Mouse (Mus musculus): ENCODE results near the gene Nup93. TPM values are rescaled to one million over a fixed set of nuclear protein-coding genes. Genes with fewer than 3 reads are reported as not detected.

The Nup93 gene
- polyA plus RNA-seq, 1 experiment from 2014 or later, result 64.9 TPM

DNA sequence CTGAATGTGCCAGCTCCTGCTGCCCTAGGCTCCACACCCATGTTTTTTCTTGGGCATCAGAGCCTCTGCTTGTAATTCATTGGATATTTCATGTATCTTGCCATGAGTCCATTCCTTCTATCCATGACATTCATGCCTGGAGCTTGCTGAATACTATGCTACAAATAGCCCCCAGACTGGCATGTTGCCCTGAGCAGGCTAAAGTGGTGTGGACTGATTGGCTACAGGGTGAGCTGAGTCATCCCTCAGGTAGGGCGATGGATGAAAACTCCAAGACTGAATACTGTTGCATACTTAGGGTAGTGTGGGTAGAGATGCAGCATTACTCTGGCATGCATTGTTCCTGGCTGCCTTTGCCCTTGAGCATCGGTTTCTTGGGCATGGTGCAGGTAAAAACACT lies 102.9 kb downstream of the Nup93 start:
- no peaks in the 10 kb centered on the region for H3K9me3 ChIP-seq (replicated peaks; ENCODE audit: control insufficient read depth, low read length)
- no peak overlapping the region for H3K4me2 ChIP-seq (ENCODE audit: low read depth, low read length)
- no peak overlapping the region for H3K27ac ChIP-seq (ENCODE audit: low read length)
- no peaks in the 10 kb centered on the region for H3K27me3 ChIP-seq (ENCODE audit: control insufficient read depth, insufficient read depth, low read length)
- H3K36me3 ChIP-seq (ENCODE audit: control insufficient read depth, insufficient read depth, low read length), result no peaks in the 10 kb centered on the region
- H3K9ac ChIP-seq (ENCODE audit: low read length), result no peak overlapping the region
- no peak for ATAC-seq (ENCODE audit: insufficient read depth, low FRiP score)
- H3K4me3 ChIP-seq (replicated peaks; ENCODE audit: low read length), result no peak overlapping the region
- WGBS, result 89% methylated on average over 2 of the region's 2 CpGs
- no peaks in the 10 kb centered on the region for H3K4me1 ChIP-seq (ENCODE audit: control insufficient read depth, insufficient read depth, low read length)

- no peak for ATAC-seq (ENCODE audit: insufficient read depth, low FRiP score)
- no peak overlapping the region for H3K9ac ChIP-seq (ENCODE audit: low read length)
- WGBS, result 91% methylated on average over 2 of the region's 2 CpGs
These were observed 103.3 kb downstream of the Nup93 start for GRCm38 (mm10) chr8:94317691-94318090.

DNA sequence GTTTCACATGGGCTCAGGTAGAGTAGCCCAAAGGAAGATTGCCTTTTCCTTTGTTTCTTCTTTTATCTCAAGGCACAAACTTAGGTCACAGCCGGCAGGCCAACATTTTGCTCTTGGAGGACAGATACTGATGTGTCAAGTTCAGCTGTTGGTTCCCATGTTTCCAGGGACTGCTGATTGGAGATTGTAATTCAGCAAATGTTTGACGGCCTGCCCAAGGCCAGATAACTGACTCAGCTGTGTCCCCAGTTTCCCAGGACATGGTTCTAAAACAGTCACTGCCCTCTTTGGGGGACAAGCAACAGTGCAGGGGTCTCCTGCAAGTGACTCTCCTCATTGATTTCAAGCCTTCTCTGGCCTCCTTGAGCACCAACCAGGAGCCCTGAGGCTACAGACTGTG lies 105.7 kb downstream of the Nup93 start:
- no peak overlapping the region for H3K4me3 ChIP-seq (replicated peaks; ENCODE audit: low read length)
- no peaks in the 10 kb centered on the region for H3K36me3 ChIP-seq (ENCODE audit: control insufficient read depth, insufficient read depth, low read length)
- no peak overlapping the region for H3K4me2 ChIP-seq (ENCODE audit: low read depth, low read length)
- no peak overlapping the region for H3K9ac ChIP-seq (ENCODE audit: low read length)
- no peaks in the 10 kb centered on the region for H3K4me1 ChIP-seq (ENCODE audit: control insufficient read depth, insufficient read depth, low read length)
- ATAC-seq (ENCODE audit: insufficient read depth, low FRiP score), result no peak
- no peaks in the 10 kb centered on the region for H3K27me3 ChIP-seq (ENCODE audit: control insufficient read depth, insufficient read depth, low read length)
- WGBS, result 61% methylated on average over 2 of the region's 2 CpGs
- no peaks in the 10 kb centered on the region for H3K9me3 ChIP-seq (replicated peaks; ENCODE audit: control insufficient read depth, low read length)
- H3K27ac ChIP-seq (ENCODE audit: low read length), result no peak overlapping the region

More at GRCm38 (mm10) chr8:94317691-94318090, 103.3 kb downstream of the Nup93 start:
- Histone ChIP-seq H3K4me3 (replicated peaks; ENCODE audit: low read length) (no peak overlapping the region), H3K27me3 (ENCODE audit: control insufficient read depth, insufficient read depth, low read length) (no peaks in the 10 kb centered on the region), H3K9me3 (replicated peaks; ENCODE audit: control insufficient read depth, low read length) (no peaks in the 10 kb centered on the region), H3K27ac (ENCODE audit: low read length) (no peak overlapping the region), H3K4me2 (ENCODE audit: low read depth, low read length) (no peak overlapping the region), H3K36me3 (ENCODE audit: control insufficient read depth, insufficient read depth, low read length) (no peaks in the 10 kb centered on the region), H3K4me1 (ENCODE audit: control insufficient read depth, insufficient read depth, low read length) (no peaks in the 10 kb centered on the region)

- 48% methylated on average over 4 of the region's 4 CpGs for WGBS
These were observed 107.7 kb downstream of the Nup93 start for GRCm38 (mm10) chr8:94322083-94322482.

GRCm38 (mm10) chr8:94323041-94323440 lies 108.7 kb downstream of the Nup93 start:
- H3K9ac ChIP-seq (ENCODE audit: low read length), result no peak overlapping the region
- H3K4me1 ChIP-seq (ENCODE audit: control insufficient read depth, insufficient read depth, low read length), result no peaks in the 10 kb centered on the region
- H3K4me3 ChIP-seq (replicated peaks; ENCODE audit: low read length), result no peak overlapping the region
- no peaks in the 10 kb centered on the region for H3K36me3 ChIP-seq (ENCODE audit: control insufficient read depth, insufficient read depth, low read length)
- H3K27me3 ChIP-seq (ENCODE audit: control insufficient read depth, insufficient read depth, low read length), result no peaks in the 10 kb centered on the region
- H3K4me2 ChIP-seq (ENCODE audit: low read depth, low read length), result no peak overlapping the region
- WGBS, result 76% methylated on average over 6 of the region's 6 CpGs
- no peaks in the 10 kb centered on the region for H3K9me3 ChIP-seq (replicated peaks; ENCODE audit: control insufficient read depth, low read length)
- H3K27ac ChIP-seq (ENCODE audit: low read length), result no peak overlapping the region
- ATAC-seq (ENCODE audit: insufficient read depth, low FRiP score), result no peak

More at GRCm38 (mm10) chr8:94322083-94322482, 107.7 kb downstream of the Nup93 start:
- Histone ChIP-seq H3K4me1 (ENCODE audit: control insufficient read depth, insufficient read depth, low read length) (no peaks in the 10 kb centered on the region), H3K36me3 (ENCODE audit: control insufficient read depth, insufficient read depth, low read length) (no peaks in the 10 kb centered on the region), H3K27me3 (ENCODE audit: control insufficient read depth, insufficient read depth, low read length) (no peaks in the 10 kb centered on the region), H3K9ac (ENCODE audit: low read length) (no peak overlapping the region), H3K27ac (ENCODE audit: low read length) (no peak overlapping the region), H3K4me3 (replicated peaks; ENCODE audit: low read length) (no peak overlapping the region), H3K9me3 (replicated peaks; ENCODE audit: control insufficient read depth, low read length) (no peaks in the 10 kb centered on the region), H3K4me2 (ENCODE audit: low read depth, low read length) (no peak overlapping the region)
- ATAC-seq (ENCODE audit: insufficient read depth, low FRiP score), result no peak

DNA sequence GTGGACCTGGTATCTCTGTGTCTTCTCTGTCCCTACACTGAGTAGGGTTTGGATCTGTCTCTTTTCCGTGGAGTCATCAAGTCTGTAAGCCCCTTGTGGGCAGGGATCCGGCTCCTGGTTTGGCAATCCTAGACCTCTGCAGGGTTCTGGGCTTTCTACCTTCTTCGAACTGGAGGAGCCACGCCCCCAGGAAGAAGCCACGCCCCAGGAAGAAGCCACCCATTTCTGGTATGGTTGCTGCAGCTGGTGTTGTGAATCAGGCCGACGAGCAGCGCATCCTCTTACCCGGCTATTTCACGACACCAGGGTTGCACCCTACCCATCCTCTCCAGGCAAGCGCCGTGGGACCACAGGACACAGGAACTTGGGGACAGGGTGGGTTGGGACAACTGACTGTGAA lies 109.7 kb downstream of the Nup93 start:
- no peak for ATAC-seq (ENCODE audit: insufficient read depth, low FRiP score)
- 50% methylated on average over 12 of the region's 12 CpGs for WGBS
- no peaks in the 10 kb centered on the region for H3K36me3 ChIP-seq (ENCODE audit: control insufficient read depth, insufficient read depth, low read length)
- H3K9me3 ChIP-seq (replicated peaks; ENCODE audit: control insufficient read depth, low read length), result no peaks in the 10 kb centered on the region
- no peak overlapping the region for H3K4me2 ChIP-seq (ENCODE audit: low read depth, low read length)
- no peak overlapping the region for H3K27ac ChIP-seq (ENCODE audit: low read length)
- no peaks in the 10 kb centered on the region for H3K4me1 ChIP-seq (ENCODE audit: control insufficient read depth, insufficient read depth, low read length)
- H3K9ac ChIP-seq (ENCODE audit: low read length), result no peak overlapping the region
- H3K4me3 ChIP-seq (replicated peaks; ENCODE audit: low read length), result no peak overlapping the region
- no peaks in the 10 kb centered on the region for H3K27me3 ChIP-seq (ENCODE audit: control insufficient read depth, insufficient read depth, low read length)

DNA sequence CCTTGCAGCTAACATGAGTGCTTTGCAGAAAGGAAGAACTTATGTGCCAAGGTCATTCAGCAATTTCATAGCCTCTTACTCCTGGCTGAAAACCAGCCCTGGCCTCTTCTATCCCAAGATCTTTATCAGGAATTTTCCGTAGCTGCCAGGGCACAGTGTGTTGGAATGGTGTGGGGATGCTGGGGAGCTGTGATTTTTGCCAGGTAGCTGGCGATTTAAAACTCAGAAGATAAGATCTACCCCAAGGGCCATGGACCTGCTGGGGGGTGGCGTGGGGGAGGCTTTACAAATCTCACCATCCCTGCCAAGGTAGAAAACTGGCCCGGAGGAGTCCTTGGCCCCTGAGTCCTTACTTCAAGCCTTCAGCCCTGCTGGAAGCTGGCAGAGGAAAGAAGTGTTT lies 111.7 kb downstream of the Nup93 start:
- 56% methylated on average over 4 of the region's 4 CpGs for WGBS
- Histone ChIP-seq H3K9me3 (replicated peaks; ENCODE audit: control insufficient read depth, low read length) (no peaks in the 10 kb centered on the region), H3K27ac (ENCODE audit: low read length) (no peak overlapping the region), H3K4me3 (replicated peaks; ENCODE audit: low read length) (no peak overlapping the region), H3K9ac (ENCODE audit: low read length) (no peak overlapping the region), H3K4me2 (ENCODE audit: low read depth, low read length) (no peak overlapping the region), H3K36me3 (ENCODE audit: control insufficient read depth, insufficient read depth, low read length) (no peaks in the 10 kb centered on the region), H3K4me1 (ENCODE audit: control insufficient read depth, insufficient read depth, low read length) (no peaks in the 10 kb centered on the region), H3K27me3 (ENCODE audit: control insufficient read depth, insufficient read depth, low read length) (no peaks in the 10 kb centered on the region)
- no peak for ATAC-seq (ENCODE audit: insufficient read depth, low FRiP score)

GRCm38 (mm10) chr8:94328932-94329728 lies 114.8 kb downstream of the Nup93 start, which contains the start of gene Slc12a3:
Gene Slc12a3, plus strand, starts transcription at chr8:94329201.
- no peaks in the 10 kb centered on the region for H3K9me3 ChIP-seq (replicated peaks; ENCODE audit: control insufficient read depth, low read length)
- H3K4me1 ChIP-seq (ENCODE audit: control insufficient read depth, insufficient read depth, low read length), result no peaks in the 10 kb centered on the region
- no peak for ATAC-seq (ENCODE audit: insufficient read depth, low FRiP score)
- 77% methylated on average over 21 of the region's 21 CpGs for WGBS
- H3K9ac ChIP-seq (ENCODE audit: low read length), result no peak within 1 kb of the TSS
- no peak within 1 kb of the TSS for H3K27ac ChIP-seq (ENCODE audit: low read length)
- H3K36me3 ChIP-seq (ENCODE audit: control insufficient read depth, insufficient read depth, low read length), result no peaks in the 10 kb centered on the region
- H3K4me2 ChIP-seq (ENCODE audit: low read depth, low read length), result no peak within 1 kb of the TSS
- no peaks in the 10 kb centered on the region for H3K27me3 ChIP-seq (ENCODE audit: control insufficient read depth, insufficient read depth, low read length)
- H3K4me3 ChIP-seq (replicated peaks; ENCODE audit: low read length), result no peak within 1 kb of the TSS

- WGBS, result 28% methylated on average over 4 of the region's 4 CpGs
- no peaks in the 10 kb centered on the region for H3K36me3 ChIP-seq (ENCODE audit: control insufficient read depth, insufficient read depth, low read length)
- H3K4me2 ChIP-seq (ENCODE audit: low read depth, low read length), result no peak overlapping the region
- H3K27ac ChIP-seq (ENCODE audit: low read length), result no peak overlapping the region
- H3K4me3 ChIP-seq (replicated peaks; ENCODE audit: low read length), result no peak overlapping the region
- no peaks in the 10 kb centered on the region for H3K9me3 ChIP-seq (replicated peaks; ENCODE audit: control insufficient read depth, low read length)
- no peak overlapping the region for H3K9ac ChIP-seq (ENCODE audit: low read length)
- H3K4me1 ChIP-seq (ENCODE audit: control insufficient read depth, insufficient read depth, low read length), result no peaks in the 10 kb centered on the region
- ATAC-seq (ENCODE audit: insufficient read depth, low FRiP score), result peak; percentile 61; the same call in 1 of the 2 replicates
- no peaks in the 10 kb centered on the region for H3K27me3 ChIP-seq (ENCODE audit: control insufficient read depth, insufficient read depth, low read length)
These were observed 116.4 kb downstream of the Nup93 start for GRCm38 (mm10) chr8:94330733-94331132.

Data from stomach, embryonic 16.5 days (tissue).